Mouse (Mus musculus) WW6 (cell line): ENCODE results near the gene Trpv2.
A peak's percentile ranks its signal among the peaks of the same experiment; 100 is the strongest.

Source experiments
- DNase-seq: peaks from one replicate; pipeline ENCODE4 v3.0.0-alpha.2; 2013; ENCODE audit warnings: low read depth, low spot score

Trpv2 gene

GRCm38 (mm10) chr11:62603312-62604056, 29.2 kb downstream of the Trpv2 start:
- DNase-seq = no peak

- no peak for DNase-seq
Observed at GRCm38 (mm10) chr11:62604123-62604706, 29.9 kb downstream of the Trpv2 start.

GRCm38 (mm10) chr11:62604886-62605618, 30.8 kb downstream of the Trpv2 start:
- DNase-seq = no peak

GRCm38 (mm10) chr11:62605619-62606298, 31.5 kb downstream of the Trpv2 start:
- no peak for DNase-seq

GRCm38 (mm10) chr11:62606299-62607169, 32.2 kb downstream of the Trpv2 start:
- DNase-seq = no peak

GRCm38 (mm10) chr11:62607170-62607951, 33.1 kb downstream of the Trpv2 start:
- DNase-seq = no peak

GRCm38 (mm10) chr11:62607952-62608201, 33.6 kb downstream of the Trpv2 start:
- no peak for DNase-seq

GRCm38 (mm10) chr11:62608826-62609675, 34.8 kb downstream of the Trpv2 start:
- DNase-seq = no peak

GRCm38 (mm10) chr11:62610304-62610703, 36.0 kb downstream of the Trpv2 start:
- no peak for DNase-seq

- no peak for DNase-seq
Observed at GRCm38 (mm10) chr11:62612604-62613003, 38.3 kb downstream of the Trpv2 start.

- peak; percentile 99 for DNase-seq
Observed at GRCm38 (mm10) chr11:62613657-62614365, 39.5 kb downstream of the Trpv2 start.

- DNase-seq = no peak
Observed at GRCm38 (mm10) chr11:62614876-62615410, 40.7 kb downstream of the Trpv2 start.

GRCm38 (mm10) chr11:62615456-62615855, 41.2 kb downstream of the Trpv2 start:
- no peak for DNase-seq

- no peak for DNase-seq
Observed at GRCm38 (mm10) chr11:62621079-62621478, 46.8 kb downstream of the Trpv2 start.

GRCm38 (mm10) chr11:62621586-62622283, 47.4 kb downstream of the Trpv2 start:
- DNase-seq = no peak

- no peak for DNase-seq
Observed at GRCm38 (mm10) chr11:62622850-62623249, 48.6 kb downstream of the Trpv2 start.

GRCm38 (mm10) chr11:62624341-62625291, 50.3 kb downstream of the Trpv2 start:
- no peak for DNase-seq
